Mouse (Mus musculus) bone marrow, adult 2 months (tissue): Measurements from ENCODE around the gene Stoml2.

Experiments
- CTCF ChIP-seq: fragments of 200-500 bp; IDR thresholded peaks from 2 replicates; pipeline ENCODE4 v1.5.1; 2011; ENCODE audit warnings: low read length, control low read depth; ENCODE audit not compliant: control insufficient read depth, insufficient read depth
- POLR2A ChIP-seq: fragments of 200-500 bp; IDR thresholded peaks from 2 replicates; pipeline ENCODE4 v1.6.1; 2011; ENCODE audit warnings: low read depth, mild to moderate bottlenecking, control low read depth, low read length, borderline replicate concordance; ENCODE audit not compliant: control insufficient read depth

DNA sequence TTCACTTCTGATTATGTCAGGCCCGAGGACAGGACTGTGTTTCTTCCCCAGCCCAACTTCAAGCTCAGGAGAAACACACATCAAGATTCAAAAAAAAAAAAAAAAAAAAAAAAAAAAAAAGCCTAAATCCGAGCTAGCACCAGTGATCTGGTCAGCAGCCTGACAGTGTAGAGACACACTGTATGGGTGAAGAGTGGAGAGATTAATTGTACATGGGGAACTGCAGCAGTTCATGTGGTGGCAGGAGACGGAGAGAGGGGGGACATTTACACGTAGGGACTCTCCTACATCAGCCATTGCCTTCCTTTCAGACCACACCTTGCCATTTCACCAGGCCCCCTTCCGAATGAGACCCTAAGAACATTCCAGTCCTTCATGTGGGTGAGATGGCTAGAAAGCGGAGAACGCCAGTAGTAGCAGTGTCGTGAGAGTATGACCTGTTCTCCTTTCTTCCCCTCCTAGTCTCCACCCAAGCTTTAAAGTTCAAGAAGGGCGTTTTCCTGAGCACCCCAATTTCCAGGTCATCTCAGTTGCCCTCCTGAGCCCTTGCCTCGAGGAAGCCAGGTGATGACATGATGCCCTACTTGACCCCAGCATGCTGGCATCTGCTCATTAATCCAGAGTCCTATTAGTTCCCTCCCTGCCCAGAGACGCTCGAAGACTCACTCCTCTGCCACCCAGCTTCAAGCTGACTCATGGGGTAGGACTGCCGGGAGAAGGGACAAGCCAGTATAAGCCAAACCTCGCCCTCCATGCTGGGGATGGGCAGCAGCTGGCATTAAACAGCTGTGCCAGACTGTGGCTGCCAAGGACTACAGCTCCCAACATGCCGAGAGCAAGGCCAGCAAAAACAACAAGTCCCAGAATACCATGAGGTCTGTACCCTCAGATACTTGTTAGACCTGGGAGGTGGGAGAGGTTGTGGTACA lies 7.3 kb upstream of the Stoml2 start:
- TF ChIP-seq POLR2A = peak; percentile 7; the same call in 1 of the 2 replicates
- TF ChIP-seq CTCF = no peak
